Mouse (Mus musculus): ENCODE data around the gene Mustn1. TPM values are rescaled to one million over a fixed set of nuclear protein-coding genes. Genes with fewer than 3 reads are reported as not detected.

The Mustn1 gene
- polyA plus RNA-seq (2015; fragmentation: Nextera tagmentation; extraction: Ambion mirVana), result 29.2 and 32.3 TPM in 2 replicates

DNA sequence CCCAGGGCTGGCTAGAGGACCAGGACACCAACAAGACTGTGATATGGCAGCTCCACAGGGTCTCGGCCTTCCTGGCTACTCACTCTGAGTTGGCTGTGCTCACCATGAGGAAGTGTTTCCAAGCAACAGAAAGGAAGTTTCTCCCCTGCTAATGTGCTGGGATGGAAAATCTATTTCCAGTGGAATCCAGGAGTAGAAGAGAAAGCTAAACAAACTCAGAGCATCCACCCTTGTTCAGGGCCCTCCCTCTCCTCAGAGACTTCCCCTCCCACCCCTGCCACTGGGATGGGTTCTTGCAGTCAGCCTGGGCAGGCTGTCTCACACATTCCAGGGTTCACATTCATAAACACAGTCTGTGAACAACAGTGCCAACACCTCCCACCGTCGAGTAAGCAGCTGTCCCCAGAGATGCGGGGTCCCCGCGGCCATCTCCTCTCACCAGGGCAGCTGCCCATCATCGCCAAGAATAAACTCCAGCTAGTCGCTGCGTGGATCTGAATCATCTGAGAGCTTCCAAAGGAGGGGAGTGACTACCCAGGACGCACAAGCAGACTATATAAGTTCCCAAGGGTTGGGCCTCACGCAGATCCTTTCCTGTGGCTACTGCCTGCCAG is at the start of gene Mustn1:
TSS of gene Mustn1 (plus strand) at position 243 of the 614 bp plus-strand sequence.
- DNase-seq (ENCODE audit: low spot score) (peak; percentile 25), ATAC-seq (ENCODE audit: low FRiP score, low TSS enrichment) (peak; percentile 58)
- Histone ChIP-seq H3K4me1 (replicated peaks; ENCODE audit: control insufficient read depth, insufficient read depth) (no peaks in the 10 kb centered on the region), H3K36me3 (ENCODE audit: control insufficient read depth, insufficient read depth, low read length) (0 out of 2 replicates have a peak, but pooled peaks cover 3% of the 10 kb centered on the region), H3K27me3 (ENCODE audit: control insufficient read depth, insufficient read depth, low read length) (no peaks in the 10 kb centered on the region), H3K4me3 (ENCODE audit: low read depth, low read length) (peak within 1 kb of the TSS; percentile 5; the same call in 1 of the 2 replicates), H3K4me2 (replicated peaks; ENCODE audit: low read depth) (peak within 1 kb of the TSS; percentile 39), H3K27ac (replicated peaks) (peak within 1 kb of the TSS; percentile 81), H3K9me3 (ENCODE audit: control insufficient read depth, low read length) (no peaks in the 10 kb centered on the region), H3K9ac (ENCODE audit: low read length) (peak within 1 kb of the TSS; percentile 18)
- 34% methylated on average over 11 of the region's 11 CpGs for WGBS
- TF ChIP-seq CTCF (IDR thresholded peaks at IDR 0.05; ENCODE audit: low read depth) (no peak), EP300 (optimal IDR thresholded peaks at IDR 0.05) (no peak)

DNA sequence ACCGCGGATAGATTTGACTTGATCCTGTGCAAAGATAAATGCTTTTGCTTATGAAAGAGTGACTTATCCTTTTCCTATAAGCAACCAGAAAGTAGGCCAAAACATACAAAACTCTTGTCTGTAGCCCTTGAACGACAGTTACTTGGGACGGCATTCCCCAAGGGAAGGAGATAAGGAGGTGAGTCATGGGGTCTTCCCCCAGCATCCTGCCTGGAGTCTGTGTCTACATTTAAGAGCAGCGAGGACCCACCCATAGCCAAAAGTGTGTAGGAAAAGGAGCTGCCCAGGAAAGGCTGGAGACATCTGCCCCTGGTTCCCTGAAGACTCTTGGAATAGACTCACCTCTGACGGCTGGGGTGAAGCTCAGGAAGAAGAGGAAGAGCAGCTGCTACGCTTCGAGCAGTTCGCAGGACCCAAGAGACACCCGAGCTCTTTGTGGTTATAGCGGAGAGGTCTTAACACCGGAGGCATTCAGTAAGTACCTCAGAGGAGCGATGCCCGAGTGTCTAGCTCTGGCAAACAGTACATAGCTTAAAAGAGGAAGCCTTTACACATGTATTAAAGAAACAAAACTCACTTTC is 41.5 kb upstream of the Mustn1 start:
- H3K9ac ChIP-seq (ENCODE audit: low read length), result no peak overlapping the region
- DNase-seq (ENCODE audit: low spot score), result no peak
- H3K4me1 ChIP-seq (replicated peaks; ENCODE audit: control insufficient read depth, insufficient read depth), result no peaks in the 10 kb centered on the region
- H3K27ac ChIP-seq (replicated peaks), result no peak overlapping the region
- no peaks in the 10 kb centered on the region for H3K9me3 ChIP-seq (ENCODE audit: control insufficient read depth, low read length)
- no peaks in the 10 kb centered on the region for H3K36me3 ChIP-seq (ENCODE audit: control insufficient read depth, insufficient read depth, low read length)
- WGBS, result 82% methylated on average over 14 of the region's 14 CpGs
- TF ChIP-seq CTCF (IDR thresholded peaks at IDR 0.05; ENCODE audit: low read depth) (no peak), EP300 (optimal IDR thresholded peaks at IDR 0.05) (no peak)
- no peak overlapping the region for H3K4me2 ChIP-seq (replicated peaks; ENCODE audit: low read depth)
- ATAC-seq (ENCODE audit: low FRiP score, low TSS enrichment), result no peak
- no peak overlapping the region for H3K4me3 ChIP-seq (ENCODE audit: low read depth, low read length)
- no peaks in the 10 kb centered on the region for H3K27me3 ChIP-seq (ENCODE audit: control insufficient read depth, insufficient read depth, low read length)

DNA sequence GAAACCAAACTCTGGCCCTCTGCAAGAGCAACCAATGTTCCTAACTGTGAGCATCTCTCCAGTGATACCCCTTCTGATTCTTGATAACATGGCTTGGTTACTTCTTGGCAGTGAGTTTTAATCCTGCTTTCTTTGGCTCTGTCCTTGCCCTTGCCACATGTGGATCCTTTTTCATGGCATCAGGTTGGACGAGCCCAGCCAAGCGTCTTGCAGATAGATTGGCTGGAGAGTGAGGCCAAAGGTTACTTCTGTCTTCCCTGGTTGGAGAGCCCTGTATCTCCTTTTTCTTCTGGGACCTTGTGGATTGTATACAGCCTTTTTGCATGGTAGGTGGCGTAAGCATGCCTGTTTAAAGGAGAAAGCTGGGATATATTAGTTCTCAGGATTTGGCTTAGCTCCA is 35.3 kb upstream of the Mustn1 start:
- Histone ChIP-seq H3K27me3 (ENCODE audit: control insufficient read depth, insufficient read depth, low read length) (no peaks in the 10 kb centered on the region), H3K4me2 (replicated peaks; ENCODE audit: low read depth) (no peak overlapping the region), H3K9me3 (ENCODE audit: control insufficient read depth, low read length) (no peaks in the 10 kb centered on the region), H3K4me3 (ENCODE audit: low read depth, low read length) (no peak overlapping the region), H3K27ac (replicated peaks) (no peak overlapping the region), H3K9ac (ENCODE audit: low read length) (no peak overlapping the region), H3K4me1 (replicated peaks; ENCODE audit: control insufficient read depth, insufficient read depth) (no peaks in the 10 kb centered on the region), H3K36me3 (ENCODE audit: control insufficient read depth, insufficient read depth, low read length) (no peaks in the 10 kb centered on the region)
- DNase-seq (ENCODE audit: low spot score) (no peak), ATAC-seq (ENCODE audit: low FRiP score, low TSS enrichment) (no peak)
- no peak for TF ChIP-seq EP300 (optimal IDR thresholded peaks at IDR 0.05)
- no peak for TF ChIP-seq CTCF (IDR thresholded peaks at IDR 0.05; ENCODE audit: low read depth)
- WGBS, result 89% methylated on average over 3 of the region's 3 CpGs

DNA sequence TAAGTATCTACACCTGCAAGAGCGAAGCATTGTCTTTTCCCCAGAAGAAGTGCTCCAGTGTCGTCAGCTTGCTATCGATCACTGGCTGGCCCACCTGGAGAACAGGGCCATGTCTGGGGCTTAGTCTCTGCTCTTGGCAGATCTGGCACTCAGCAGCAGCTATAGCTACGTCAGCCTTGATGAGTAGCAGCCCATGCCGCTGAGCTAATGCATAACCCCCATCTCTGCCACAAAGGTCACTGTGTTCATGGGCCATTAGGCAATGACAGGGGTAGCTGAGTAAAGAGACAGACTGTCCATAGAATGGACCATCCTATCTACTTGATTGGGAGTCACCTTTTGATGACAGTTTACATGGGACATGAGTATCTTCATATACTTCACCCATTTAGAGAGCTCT is 28.5 kb upstream of the Mustn1 start:
- Histone ChIP-seq H3K4me1 (replicated peaks; ENCODE audit: control insufficient read depth, insufficient read depth) (no peaks in the 10 kb centered on the region), H3K27me3 (ENCODE audit: control insufficient read depth, insufficient read depth, low read length) (no peaks in the 10 kb centered on the region), H3K9me3 (ENCODE audit: control insufficient read depth, low read length) (no peaks in the 10 kb centered on the region), H3K27ac (replicated peaks) (no peak overlapping the region), H3K9ac (ENCODE audit: low read length) (no peak overlapping the region), H3K4me3 (ENCODE audit: low read depth, low read length) (no peak overlapping the region), H3K4me2 (replicated peaks; ENCODE audit: low read depth) (no peak overlapping the region), H3K36me3 (ENCODE audit: control insufficient read depth, insufficient read depth, low read length) (no peaks in the 10 kb centered on the region)
- DNase-seq (ENCODE audit: low spot score) (no peak), ATAC-seq (ENCODE audit: low FRiP score, low TSS enrichment) (no peak)
- WGBS, result 86% methylated on average over 5 of the region's 5 CpGs
- TF ChIP-seq CTCF (IDR thresholded peaks at IDR 0.05; ENCODE audit: low read depth) (no peak), EP300 (optimal IDR thresholded peaks at IDR 0.05) (no peak)

DNA sequence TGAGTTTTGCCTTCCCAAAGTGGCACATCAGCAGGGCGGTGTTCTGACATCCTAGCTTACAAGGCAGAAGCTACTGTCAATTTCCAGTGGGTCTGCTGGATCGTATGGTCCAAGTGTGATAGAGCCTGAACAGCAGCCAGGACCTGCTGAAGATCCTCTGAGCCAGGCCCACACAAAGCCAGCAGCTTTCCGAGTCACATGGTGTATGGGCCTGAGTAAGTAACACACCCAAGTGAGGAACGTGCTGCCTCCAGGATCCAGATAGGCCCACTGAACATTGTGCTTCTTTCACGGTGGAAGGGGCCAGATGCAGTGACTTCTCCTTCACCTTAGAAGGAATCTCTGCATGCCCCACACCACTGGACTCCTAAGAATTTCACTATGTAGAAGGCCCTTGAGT is 26.7 kb upstream of the Mustn1 start:
- WGBS, result 63% methylated on average over 5 of the region's 5 CpGs
- H3K9me3 ChIP-seq (ENCODE audit: control insufficient read depth, low read length), result no peaks in the 10 kb centered on the region
- ATAC-seq (ENCODE audit: low FRiP score, low TSS enrichment), result peak; percentile 77

DNA sequence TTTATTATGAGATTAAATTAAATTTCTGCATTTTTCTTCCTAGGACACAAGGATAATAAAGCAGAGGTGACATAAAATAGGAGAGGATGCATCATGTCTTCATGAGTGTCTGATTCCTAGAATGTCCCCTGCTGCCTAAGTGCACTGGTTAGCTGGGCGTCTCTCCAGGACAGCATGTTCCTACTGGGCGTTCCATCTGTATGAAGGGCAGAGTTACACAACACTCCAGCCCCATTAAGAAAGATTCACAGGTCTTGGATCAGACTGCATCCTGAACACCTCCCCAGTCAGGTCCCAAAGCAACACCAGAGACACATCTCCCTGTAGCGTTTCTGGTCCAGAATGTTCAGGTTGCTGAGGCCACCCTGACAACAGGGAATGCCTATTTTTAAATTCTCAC is 23.7 kb upstream of the Mustn1 start:
- no peak overlapping the region for H3K9ac ChIP-seq (ENCODE audit: low read length)
- no peaks in the 10 kb centered on the region for H3K36me3 ChIP-seq (ENCODE audit: control insufficient read depth, insufficient read depth, low read length)
- no peaks in the 10 kb centered on the region for H3K9me3 ChIP-seq (ENCODE audit: control insufficient read depth, low read length)
- no peaks in the 10 kb centered on the region for H3K4me1 ChIP-seq (replicated peaks; ENCODE audit: control insufficient read depth, insufficient read depth)
- H3K4me3 ChIP-seq (ENCODE audit: low read depth, low read length), result no peak overlapping the region
- no peak overlapping the region for H3K4me2 ChIP-seq (replicated peaks; ENCODE audit: low read depth)
- WGBS, result 85% methylated on average over 3 of the region's 3 CpGs
- H3K27me3 ChIP-seq (ENCODE audit: control insufficient read depth, insufficient read depth, low read length), result no peaks in the 10 kb centered on the region
- H3K27ac ChIP-seq (replicated peaks), result no peak overlapping the region
- TF ChIP-seq EP300 (optimal IDR thresholded peaks at IDR 0.05), result no peak
- no peak for TF ChIP-seq CTCF (IDR thresholded peaks at IDR 0.05; ENCODE audit: low read depth)
- no peak for DNase-seq (ENCODE audit: low spot score)
- ATAC-seq (ENCODE audit: low FRiP score, low TSS enrichment), result no peak

More for the DNA sequence above, 26.7 kb upstream of the Mustn1 start:
- Histone ChIP-seq H3K36me3 (ENCODE audit: control insufficient read depth, insufficient read depth, low read length) (no peaks in the 10 kb centered on the region), H3K4me2 (replicated peaks; ENCODE audit: low read depth) (no peak overlapping the region), H3K4me1 (replicated peaks; ENCODE audit: control insufficient read depth, insufficient read depth) (no peaks in the 10 kb centered on the region), H3K4me3 (ENCODE audit: low read depth, low read length) (no peak overlapping the region), H3K27me3 (ENCODE audit: control insufficient read depth, insufficient read depth, low read length) (no peaks in the 10 kb centered on the region), H3K9ac (ENCODE audit: low read length) (no peak overlapping the region), H3K27ac (replicated peaks) (no peak overlapping the region)
- TF ChIP-seq CTCF (IDR thresholded peaks at IDR 0.05; ENCODE audit: low read depth), result no peak
- peak; percentile 38 for DNase-seq (ENCODE audit: low spot score)
